Mouse (Mus musculus): ENCODE data around the gene Tenm2. TPM values are rescaled to one million over a fixed set of nuclear protein-coding genes. Genes with fewer than 3 reads are reported as not detected.

Gene Tenm2
- polyA plus RNA-seq, 1 experiment from 2014 or later = 1.4 TPM

DNA sequence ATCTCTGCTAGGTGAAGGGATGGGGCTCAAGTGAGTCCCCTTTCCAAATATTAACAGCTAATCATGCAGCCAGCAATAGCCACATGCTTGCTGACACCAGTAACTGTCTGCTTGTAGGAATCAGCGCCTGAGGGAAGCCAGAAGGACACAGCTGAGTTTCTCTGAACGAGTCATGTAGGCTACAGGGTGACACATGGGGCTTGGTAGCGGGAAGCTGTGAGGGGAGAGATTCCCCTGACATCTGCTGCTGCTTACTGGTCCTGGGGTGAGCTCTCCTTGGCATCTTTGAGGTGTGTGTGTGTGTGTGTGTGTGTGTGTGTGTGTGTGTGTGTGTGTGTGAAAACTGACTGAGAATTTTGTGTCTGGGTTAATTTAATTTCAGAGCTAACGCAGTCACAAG lies 708.3 kb downstream of the Tenm2 start:
- 41% methylated on average over 4 of the region's 4 CpGs for WGBS
- H3K27me3 ChIP-seq (replicated peaks) = no peaks in the 10 kb centered on the region
- no peak overlapping the region for H3K4me3 ChIP-seq
- no peak overlapping the region for H3K4me2 ChIP-seq
- peaks cover 18% of the 10 kb centered on the region for H3K4me1 ChIP-seq (replicated peaks)
- H3K9me3 ChIP-seq (replicated peaks) = no peaks in the 10 kb centered on the region
- no peak overlapping the region for H3K9ac ChIP-seq
- H3K36me3 ChIP-seq = no peaks in the 10 kb centered on the region
- ATAC-seq (ENCODE audit: insufficient number of reproducible peaks, low FRiP score) = no peak
- H3K27ac ChIP-seq (ENCODE audit: poor library complexity, severe bottlenecking) = no peak overlapping the region

DNA sequence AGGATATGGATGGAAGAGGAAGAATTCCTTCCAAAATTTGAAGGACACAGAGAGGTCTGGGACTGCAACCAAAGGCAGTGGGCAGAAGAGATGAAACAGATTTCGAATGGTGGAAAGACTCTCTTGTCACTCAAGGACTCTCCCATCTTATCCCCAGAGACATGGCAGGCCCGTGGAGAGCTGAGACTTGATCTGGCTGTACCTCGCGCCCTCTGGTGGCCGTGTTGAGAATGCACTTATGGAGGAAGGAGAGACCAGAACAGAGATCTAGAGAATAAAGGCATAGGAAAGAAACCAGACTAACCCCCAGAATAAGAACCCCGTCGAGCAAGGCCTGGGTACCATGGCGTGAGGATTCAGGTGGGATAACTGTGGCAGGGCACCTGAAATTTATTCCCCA lies 709.4 kb downstream of the Tenm2 start:
- no peak for ATAC-seq (ENCODE audit: insufficient number of reproducible peaks, low FRiP score)
- Histone ChIP-seq H3K36me3 (no peaks in the 10 kb centered on the region), H3K4me2 (no peak overlapping the region), H3K27me3 (replicated peaks) (no peaks in the 10 kb centered on the region), H3K9me3 (replicated peaks) (no peaks in the 10 kb centered on the region), H3K4me1 (replicated peaks) (peaks cover 15% of the 10 kb centered on the region), H3K4me3 (no peak overlapping the region), H3K9ac (no peak overlapping the region), H3K27ac (ENCODE audit: poor library complexity, severe bottlenecking) (no peak overlapping the region)
- 15% methylated on average over 8 of the region's 8 CpGs for WGBS

DNA sequence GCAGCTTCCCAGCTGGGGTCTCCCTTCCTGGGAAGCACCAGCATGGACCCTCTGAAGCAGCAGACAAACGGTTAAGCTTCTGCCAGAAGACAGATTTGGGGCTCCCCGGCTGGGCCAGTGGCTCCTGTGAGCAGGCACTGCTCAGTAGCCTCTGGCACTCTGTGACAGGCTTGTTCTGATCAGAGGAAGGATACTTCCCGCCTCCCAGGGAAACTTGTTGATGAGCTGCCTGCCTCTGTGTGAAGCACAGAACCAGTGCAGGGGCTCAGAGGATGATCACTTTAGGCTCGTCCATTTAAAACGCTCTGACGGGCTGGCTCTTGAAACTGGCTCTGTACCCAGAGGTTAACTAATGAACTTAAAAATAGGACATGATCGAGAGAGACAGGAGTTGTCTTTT lies 723.3 kb downstream of the Tenm2 start:
- no peak overlapping the region for H3K9ac ChIP-seq
- H3K4me1 ChIP-seq (replicated peaks) = no peaks in the 10 kb centered on the region
- 29% methylated on average over 7 of the region's 7 CpGs for WGBS
- H3K36me3 ChIP-seq = no peaks in the 10 kb centered on the region
- ATAC-seq (ENCODE audit: insufficient number of reproducible peaks, low FRiP score) = no peak
- H3K4me3 ChIP-seq = no peak overlapping the region
- no peaks in the 10 kb centered on the region for H3K27me3 ChIP-seq (replicated peaks)
- H3K4me2 ChIP-seq = no peak overlapping the region
- no peak overlapping the region for H3K27ac ChIP-seq (ENCODE audit: poor library complexity, severe bottlenecking)
- peaks cover 10% of the 10 kb centered on the region; the same call in 1 of the 2 replicates for H3K9me3 ChIP-seq (replicated peaks)

DNA sequence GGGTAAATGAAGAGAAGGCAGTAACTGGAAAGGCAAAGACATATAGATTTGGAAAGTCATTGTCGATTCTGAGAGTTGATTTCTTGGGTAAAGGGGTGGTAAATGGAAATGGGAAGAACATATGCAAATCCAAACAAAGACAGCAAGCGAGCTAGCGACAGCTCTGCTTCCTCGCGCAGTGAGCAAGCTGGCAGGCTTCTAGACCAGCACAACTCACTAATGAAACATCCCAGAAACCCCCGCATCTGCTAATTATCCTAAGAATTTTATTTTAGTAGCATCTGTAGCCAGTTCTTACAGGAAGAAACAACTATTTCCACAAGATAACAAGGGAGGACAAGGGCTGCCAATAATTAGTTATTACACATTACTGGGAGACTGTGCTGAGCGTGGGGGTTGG lies 727.5 kb downstream of the Tenm2 start:
- ATAC-seq (ENCODE audit: insufficient number of reproducible peaks, low FRiP score) = no peak
- no peak overlapping the region for H3K9ac ChIP-seq
- peaks cover 3% of the 10 kb centered on the region; the same call in 1 of the 2 replicates for H3K4me1 ChIP-seq (replicated peaks)
- peaks cover 7% of the 10 kb centered on the region; the same call in 1 of the 2 replicates for H3K9me3 ChIP-seq (replicated peaks)
- no peak overlapping the region for H3K4me2 ChIP-seq
- 68% methylated on average over 7 of the region's 7 CpGs for WGBS
- H3K27me3 ChIP-seq (replicated peaks) = no peaks in the 10 kb centered on the region
- H3K4me3 ChIP-seq = no peak overlapping the region
- no peaks in the 10 kb centered on the region for H3K36me3 ChIP-seq
- H3K27ac ChIP-seq (ENCODE audit: poor library complexity, severe bottlenecking) = no peak overlapping the region

DNA sequence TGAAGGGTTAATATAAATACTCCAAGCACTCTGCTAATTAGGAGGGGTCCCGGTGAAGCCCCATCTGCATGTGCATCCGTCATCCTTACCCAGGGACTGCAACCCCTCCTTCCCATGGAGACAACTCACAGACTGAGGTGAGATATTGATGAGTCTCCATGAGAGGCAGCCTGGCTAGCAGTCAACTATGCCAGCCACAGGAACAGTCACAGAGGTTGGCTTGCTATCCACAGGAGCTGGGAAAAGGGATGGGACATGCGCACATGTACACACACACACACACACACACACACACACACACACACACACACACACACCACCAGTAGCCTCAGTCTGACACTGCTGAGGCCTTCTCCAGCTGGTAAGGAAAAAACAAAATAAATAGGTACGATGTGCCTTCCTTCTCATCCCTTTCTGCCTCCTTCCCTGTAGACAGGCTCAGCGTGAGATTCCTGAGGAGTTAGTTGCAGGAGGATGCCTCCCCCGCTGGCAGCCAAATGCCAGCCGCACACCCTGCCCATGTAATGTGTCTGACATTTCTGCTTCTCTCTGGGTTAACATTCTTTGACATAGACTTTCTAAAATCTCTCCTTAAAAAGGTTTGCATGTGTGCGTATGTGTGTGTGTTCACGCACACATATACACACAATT lies 740.7 kb downstream of the Tenm2 start:
- no peak overlapping the region for H3K27ac ChIP-seq (ENCODE audit: poor library complexity, severe bottlenecking)
- no peaks in the 10 kb centered on the region for H3K27me3 ChIP-seq (replicated peaks)
- H3K36me3 ChIP-seq = no peaks in the 10 kb centered on the region
- no peaks in the 10 kb centered on the region for H3K4me1 ChIP-seq (replicated peaks)
- H3K4me2 ChIP-seq = no peak overlapping the region
- no peak for ATAC-seq (ENCODE audit: insufficient number of reproducible peaks, low FRiP score)
- 62% methylated on average over 9 of the region's 9 CpGs for WGBS
- H3K9me3 ChIP-seq (replicated peaks) = no peaks in the 10 kb centered on the region
- no peak overlapping the region for H3K9ac ChIP-seq
- H3K4me3 ChIP-seq = no peak overlapping the region

DNA sequence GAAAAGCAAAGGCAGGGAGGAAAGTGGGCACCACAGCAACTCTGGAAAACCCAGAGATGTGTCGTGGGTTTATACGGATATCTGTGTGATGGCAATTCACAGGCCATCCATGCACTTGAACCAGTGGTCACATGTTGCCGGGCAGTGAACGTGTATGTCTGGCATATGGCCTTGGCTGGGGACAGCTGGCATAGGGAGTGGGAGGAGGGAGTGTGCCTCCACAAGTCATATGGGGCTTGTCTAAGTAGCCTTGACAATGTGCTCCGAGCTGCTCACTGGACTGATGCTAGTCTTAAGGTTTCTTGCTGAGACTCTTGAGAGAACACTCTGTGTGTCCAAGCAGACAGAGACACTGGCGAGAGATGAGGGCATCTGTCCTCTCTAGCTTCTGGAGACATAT lies 743.5 kb downstream of the Tenm2 start:
- no peaks in the 10 kb centered on the region for H3K9me3 ChIP-seq (replicated peaks)
- H3K4me1 ChIP-seq (replicated peaks) = no peaks in the 10 kb centered on the region
- 88% methylated on average over 6 of the region's 6 CpGs for WGBS
- no peaks in the 10 kb centered on the region for H3K27me3 ChIP-seq (replicated peaks)
- H3K27ac ChIP-seq (ENCODE audit: poor library complexity, severe bottlenecking) = no peak overlapping the region
- ATAC-seq (ENCODE audit: insufficient number of reproducible peaks, low FRiP score) = no peak
- H3K9ac ChIP-seq = no peak overlapping the region
- H3K4me2 ChIP-seq = no peak overlapping the region
- H3K36me3 ChIP-seq = no peaks in the 10 kb centered on the region
- H3K4me3 ChIP-seq = no peak overlapping the region

DNA sequence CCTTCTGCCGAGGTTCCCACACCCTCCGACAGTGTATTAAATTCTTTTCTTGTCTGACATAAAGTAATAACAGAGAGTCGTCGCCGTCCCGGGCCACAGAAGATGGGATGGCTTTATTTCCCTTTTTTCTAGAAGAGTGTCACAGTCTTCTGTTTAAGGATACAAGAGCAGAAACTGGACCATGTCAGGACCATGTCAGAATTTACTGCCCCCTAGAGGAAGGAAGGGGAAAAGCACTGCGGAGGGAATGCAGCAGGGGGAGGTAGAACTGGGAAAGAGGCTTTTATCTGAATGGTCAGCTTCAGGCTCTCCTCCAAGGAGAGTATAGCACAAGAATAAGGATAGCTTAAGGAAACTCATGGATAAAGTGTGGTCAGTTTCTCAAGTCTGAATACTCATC lies 745.7 kb downstream of the Tenm2 start:
- Histone ChIP-seq H3K9me3 (replicated peaks) (no peaks in the 10 kb centered on the region), H3K27me3 (replicated peaks) (no peaks in the 10 kb centered on the region), H3K4me1 (replicated peaks) (0 out of 2 replicates have a peak, but pooled peaks cover 6% of the 10 kb centered on the region), H3K9ac (no peak overlapping the region), H3K4me2 (no peak overlapping the region), H3K36me3 (no peaks in the 10 kb centered on the region), H3K4me3 (no peak overlapping the region), H3K27ac (ENCODE audit: poor library complexity, severe bottlenecking) (no peak overlapping the region)
- ATAC-seq (ENCODE audit: insufficient number of reproducible peaks, low FRiP score) = no peak
- 56% methylated on average over 7 of the region's 7 CpGs for WGBS

DNA sequence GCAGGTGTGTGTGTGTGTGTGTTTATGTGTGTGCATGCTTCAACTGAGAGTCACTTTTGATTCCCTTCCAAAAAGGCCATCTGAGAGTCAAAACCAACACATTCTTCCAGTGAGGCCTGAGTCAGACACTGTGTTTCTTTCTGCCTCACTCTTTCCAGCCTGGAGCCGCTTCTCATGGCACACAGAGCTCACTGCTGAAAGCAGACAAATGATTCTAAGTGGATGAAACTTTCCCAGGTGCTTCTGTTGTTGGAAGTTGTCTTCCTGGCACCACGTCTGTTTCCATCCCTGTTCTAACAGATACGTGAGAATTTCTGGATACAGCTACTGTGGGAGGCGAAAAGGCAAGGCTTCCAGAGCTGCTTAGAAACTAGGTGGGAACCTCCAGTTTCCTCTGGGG lies 747.1 kb downstream of the Tenm2 start:
- Histone ChIP-seq H3K4me1 (replicated peaks) (0 out of 2 replicates have a peak, but pooled peaks cover 6% of the 10 kb centered on the region), H3K4me2 (no peak overlapping the region), H3K4me3 (no peak overlapping the region), H3K27me3 (replicated peaks) (peaks cover 8% of the 10 kb centered on the region; the same call in 1 of the 2 replicates), H3K27ac (ENCODE audit: poor library complexity, severe bottlenecking) (no peak overlapping the region), H3K9ac (no peak overlapping the region), H3K9me3 (replicated peaks) (no peaks in the 10 kb centered on the region), H3K36me3 (no peaks in the 10 kb centered on the region)
- no peak for ATAC-seq (ENCODE audit: insufficient number of reproducible peaks, low FRiP score)
- WGBS = 62% methylated on average over 4 of the region's 4 CpGs

DNA sequence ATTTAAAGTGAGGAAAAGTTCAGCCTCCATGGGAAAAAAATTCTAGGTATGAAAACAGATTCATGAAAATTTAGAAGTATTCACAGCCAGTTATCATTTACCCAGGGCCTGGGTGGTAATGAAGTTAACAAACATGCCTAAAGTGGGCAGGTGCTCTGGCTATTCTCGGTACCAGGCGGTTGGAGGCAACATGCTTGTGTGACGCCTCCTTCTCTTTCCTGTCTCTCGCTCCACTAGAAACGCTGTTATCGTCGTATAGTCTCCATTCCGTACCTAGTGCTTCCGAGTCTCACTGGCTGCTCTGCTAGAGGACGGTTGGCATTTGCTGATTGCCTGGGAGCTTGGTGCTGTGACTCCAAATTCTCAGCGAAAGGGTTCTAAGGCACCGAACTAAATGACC lies 749.7 kb downstream of the Tenm2 start:
- H3K9me3 ChIP-seq (replicated peaks) = no peaks in the 10 kb centered on the region
- 23% methylated on average over 12 of the region's 12 CpGs for WGBS
- H3K4me1 ChIP-seq (replicated peaks) = peaks cover 13% of the 10 kb centered on the region
- no peak overlapping the region for H3K27ac ChIP-seq (ENCODE audit: poor library complexity, severe bottlenecking)
- peak overlapping the region; percentile 8; the same call in 1 of the 2 replicates for H3K4me3 ChIP-seq
- H3K4me2 ChIP-seq = peak overlapping the region; percentile 62
- no peak for ATAC-seq (ENCODE audit: insufficient number of reproducible peaks, low FRiP score)
- no peaks in the 10 kb centered on the region for H3K36me3 ChIP-seq
- H3K27me3 ChIP-seq (replicated peaks) = peaks cover 8% of the 10 kb centered on the region; the same call in 1 of the 2 replicates
- H3K9ac ChIP-seq = no peak overlapping the region

DNA sequence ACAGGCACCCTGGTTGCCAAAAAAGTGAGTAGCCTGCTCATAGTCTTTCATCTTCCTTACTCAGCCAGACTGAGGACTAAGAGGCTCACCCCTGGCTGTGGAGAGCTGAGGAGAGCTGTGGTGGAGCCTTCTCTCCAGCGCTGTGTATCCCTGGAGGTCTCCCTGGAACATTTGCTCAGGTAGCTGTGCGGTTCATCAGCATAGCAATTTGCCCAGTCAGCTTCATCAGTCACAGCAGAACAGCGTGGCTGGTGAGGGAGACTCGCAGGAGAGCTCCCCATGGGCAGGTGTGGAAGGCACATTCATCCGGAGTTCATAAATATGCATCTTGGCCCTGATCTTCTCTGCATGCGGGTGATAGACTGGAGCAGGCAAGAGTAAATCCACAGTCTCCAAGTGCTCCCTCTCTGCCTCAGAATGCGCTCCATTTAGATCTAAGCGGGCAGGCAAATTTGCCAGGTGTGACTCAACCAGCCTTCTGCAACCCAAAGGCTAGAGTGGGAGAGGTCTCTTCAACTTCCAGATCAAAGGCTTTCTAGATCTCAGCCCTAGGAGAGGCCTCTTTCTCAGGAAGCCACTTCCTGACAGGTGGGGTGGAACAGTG lies 751.2 kb downstream of the Tenm2 start:
- Histone ChIP-seq H3K9me3 (replicated peaks) (no peaks in the 10 kb centered on the region), H3K4me2 (no peak overlapping the region), H3K9ac (no peak overlapping the region), H3K27ac (ENCODE audit: poor library complexity, severe bottlenecking) (no peak overlapping the region), H3K4me3 (no peak overlapping the region), H3K4me1 (replicated peaks) (peaks cover 13% of the 10 kb centered on the region), H3K27me3 (replicated peaks) (peaks cover 8% of the 10 kb centered on the region; the same call in 1 of the 2 replicates), H3K36me3 (no peaks in the 10 kb centered on the region)
- ATAC-seq (ENCODE audit: insufficient number of reproducible peaks, low FRiP score) = no peak
- 50% methylated on average over 8 of the region's 8 CpGs for WGBS

DNA sequence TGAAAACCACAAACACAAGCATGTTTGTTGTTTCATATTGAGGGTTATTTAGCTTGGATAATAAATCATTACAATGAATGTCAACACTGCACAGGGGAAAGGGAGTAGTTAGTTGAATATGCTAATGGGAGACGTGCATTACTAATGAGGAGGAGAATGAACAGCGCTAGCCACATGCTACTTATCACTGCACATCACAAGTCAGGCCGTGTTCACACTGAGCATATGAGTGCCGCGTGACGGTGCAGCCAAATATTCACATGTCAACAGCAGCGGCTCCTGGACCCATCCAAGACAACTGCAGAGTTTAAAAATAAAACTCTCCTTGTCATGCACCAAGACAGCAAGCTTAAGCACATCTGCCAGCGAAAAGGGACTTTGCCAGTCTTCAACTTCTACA lies 753.6 kb downstream of the Tenm2 start:
- peaks cover 13% of the 10 kb centered on the region for H3K4me1 ChIP-seq (replicated peaks)
- H3K27ac ChIP-seq (ENCODE audit: poor library complexity, severe bottlenecking) = no peak overlapping the region
- no peak overlapping the region for H3K9ac ChIP-seq
- WGBS = 39% methylated on average over 8 of the region's 8 CpGs
- 0 out of 2 replicates have a peak overlapping the region, but pooled peaks have one; percentile 0 for H3K4me2 ChIP-seq
- H3K36me3 ChIP-seq = no peaks in the 10 kb centered on the region
- ATAC-seq (ENCODE audit: insufficient number of reproducible peaks, low FRiP score) = no peak
- no peaks in the 10 kb centered on the region for H3K9me3 ChIP-seq (replicated peaks)
- no peak overlapping the region for H3K4me3 ChIP-seq
- peaks cover 8% of the 10 kb centered on the region; the same call in 1 of the 2 replicates for H3K27me3 ChIP-seq (replicated peaks)

Measured in heart, embryonic 12.5 days (tissue).